8 mouse cellular contexts compared by ENCODE assay signal in genomic region chr17:25874721-25875170, GRCm38 (mm10). TPM values are rescaled to one million over a fixed set of nuclear protein-coding genes. Genes with fewer than 3 reads are reported as not detected.
A peak's percentile ranks its signal among the peaks of the same experiment; 100 is the strongest.
DNase-seq lines count a peak whose midpoint lies in the region; ATAC-seq and TF ChIP-seq lines count a peak whose summit lies in the region.

Gene Mettl26, plus strand, starts transcription at chr17:25875074.

- 1% methylated on average over 25 of the region's 25 CpGs for WGBS in heart, embryonic 10.5 days
- WGBS in kidney, embryonic 14.5 days, result under 1% methylated on average over 25 of the region's 25 CpGs
- WGBS in limb, embryonic 14.5 days, result under 1% methylated on average over 25 of the region's 25 CpGs
- WGBS in midbrain, embryonic 16.5 days, result under 1% methylated on average over 25 of the region's 25 CpGs
- WGBS in spleen, adult 2 months, result under 1% methylated on average over 25 of the region's 25 CpGs

- peak within 1 kb of the TSS; percentile 92 for H3K27ac ChIP-seq in heart, embryonic 10.5 days
- H3K27ac ChIP-seq in kidney, embryonic 14.5 days (ENCODE audit: low read depth, low read length), result peak within 1 kb of the TSS; percentile 93
- H3K27ac ChIP-seq in limb, embryonic 14.5 days (replicated peaks; ENCODE audit: low read depth, low read length), result peak within 1 kb of the TSS; percentile 76
- peak within 1 kb of the TSS; percentile 93 for H3K27ac ChIP-seq in midbrain, embryonic 16.5 days (ENCODE audit: low read length)
- H3K27ac ChIP-seq in spleen, adult 2 months (ENCODE audit: insufficient read depth, low read length), result peak within 1 kb of the TSS; percentile 86

- DNase-seq in CD4-positive helper T cell, adult 2 months (ENCODE audit: low read depth, low spot score), result peak; percentile 91
- peak; percentile 97 for DNase-seq in brain, embryonic 14.5 days (ENCODE audit: low read depth)
- DNase-seq in heart, embryonic 10.5 days (ENCODE audit: low spot score), result peak; percentile 91
- peak; percentile 97 for DNase-seq in limb, embryonic 14.5 days (ENCODE audit: low spot score)
- DNase-seq in spleen, adult 2 months (ENCODE audit: low read depth in 1 of 2, low spot score in 2 of 2), result peak; percentile 80 to 91

- peak within 1 kb of the TSS; percentile 75 for H3K9ac ChIP-seq in kidney, embryonic 14.5 days (ENCODE audit: low read depth, low read length)
- H3K9ac ChIP-seq in limb, embryonic 14.5 days (ENCODE audit: low read depth, low read length, severe bottlenecking), result peak within 1 kb of the TSS; percentile 63
- peak within 1 kb of the TSS; percentile 85 for H3K9ac ChIP-seq in midbrain, embryonic 16.5 days (ENCODE audit: low read depth, low read length)

- H3K4me1 ChIP-seq in heart, embryonic 10.5 days, result peaks cover 40% of the 10 kb centered on the region
- peaks cover 16% of the 10 kb centered on the region; the same call in 1 of the 2 replicates for H3K4me1 ChIP-seq in kidney, embryonic 14.5 days (ENCODE audit: control insufficient read depth, insufficient read depth, low read length)
- peaks cover 10% of the 10 kb centered on the region for H3K4me1 ChIP-seq in limb, embryonic 14.5 days (ENCODE audit: control insufficient read depth, insufficient read depth, low read length)
- H3K4me1 ChIP-seq in midbrain, embryonic 16.5 days (ENCODE audit: control insufficient read depth, insufficient read depth, low read length), result peaks cover 17% of the 10 kb centered on the region
- H3K4me1 ChIP-seq in spleen, adult 2 months (ENCODE audit: control insufficient read depth, insufficient read depth, insufficient read length), result no peaks in the 10 kb centered on the region; the same call in 1 of the 2 replicates

- peak within 1 kb of the TSS; percentile 73 for H3K4me2 ChIP-seq in kidney, embryonic 14.5 days (replicated peaks; ENCODE audit: low read depth, low read length)
- H3K4me2 ChIP-seq in limb, embryonic 14.5 days (replicated peaks; ENCODE audit: low read depth, low read length, severe bottlenecking), result peak within 1 kb of the TSS; percentile 88
- H3K4me2 ChIP-seq in midbrain, embryonic 16.5 days (ENCODE audit: low read length), result peak within 1 kb of the TSS; percentile 77

- H3K27me3 ChIP-seq in heart, embryonic 10.5 days (ENCODE audit: insufficient read depth, poor library complexity, severe bottlenecking), result no peaks in the 10 kb centered on the region
- H3K27me3 ChIP-seq in kidney, embryonic 14.5 days (ENCODE audit: control insufficient read depth, insufficient read depth, low read length), result no peaks in the 10 kb centered on the region
- H3K27me3 ChIP-seq in limb, embryonic 14.5 days (ENCODE audit: control insufficient read depth, insufficient read depth, low read length), result no peaks in the 10 kb centered on the region
- H3K27me3 ChIP-seq in midbrain, embryonic 16.5 days (ENCODE audit: control insufficient read depth, insufficient read depth, low read depth, low read length), result no peaks in the 10 kb centered on the region
- no peaks in the 10 kb centered on the region for H3K27me3 ChIP-seq in spleen, adult 2 months (ENCODE audit: control insufficient read depth, insufficient read depth, low read length)

- no peaks in the 10 kb centered on the region for H3K9me3 ChIP-seq in heart, embryonic 10.5 days
- H3K9me3 ChIP-seq in kidney, embryonic 14.5 days (ENCODE audit: control insufficient read depth, low read length), result no peaks in the 10 kb centered on the region
- no peaks in the 10 kb centered on the region for H3K9me3 ChIP-seq in limb, embryonic 14.5 days (ENCODE audit: control insufficient read depth, low read length)
- H3K9me3 ChIP-seq in midbrain, embryonic 16.5 days (replicated peaks; ENCODE audit: control insufficient read depth, low read length, poor library complexity, severe bottlenecking), result no peaks in the 10 kb centered on the region

- TF ChIP-seq CTCF in brain, embryonic 14.5 days (IDR thresholded peaks at IDR 0.05; ENCODE audit: borderline replicate concordance, extremely low read depth, insufficient read depth, insufficient read length), result no peak; the same call in 1 of the 2 replicates
- TF ChIP-seq CTCF in spleen, adult 2 months (IDR thresholded peaks at IDR 0.05; ENCODE audit: extremely low read depth, insufficient read depth, insufficient read length, insufficient replicate concordance), result no peak

- peak; percentile 71 for ATAC-seq in erythroblast, adult 5-6 weeks (replicated peaks; ENCODE audit: low FRiP score, poor library complexity, severe bottlenecking)
- ATAC-seq in kidney, embryonic 14.5 days (ENCODE audit: low FRiP score, low TSS enrichment), result peak; percentile 72
- ATAC-seq in limb, embryonic 14.5 days (ENCODE audit: low FRiP score, low read depth), result peak; percentile 82
- ATAC-seq in midbrain, embryonic 16.5 days, result peak; percentile 69

- peaks cover 21% of the 10 kb centered on the region for H3K36me3 ChIP-seq in heart, embryonic 10.5 days
- H3K36me3 ChIP-seq in kidney, embryonic 14.5 days (ENCODE audit: control insufficient read depth, insufficient read depth, low read length), result peaks cover 17% of the 10 kb centered on the region
- peaks cover 20% of the 10 kb centered on the region for H3K36me3 ChIP-seq in limb, embryonic 14.5 days (ENCODE audit: control insufficient read depth, insufficient read depth, low read length)
- H3K36me3 ChIP-seq in midbrain, embryonic 16.5 days (ENCODE audit: control insufficient read depth, insufficient read depth, low read length), result peaks cover 11% of the 10 kb centered on the region
- peaks cover 4% of the 10 kb centered on the region; the same call in 1 of the 2 replicates for H3K36me3 ChIP-seq in spleen, adult 2 months (ENCODE audit: control insufficient read depth, insufficient read depth, low read length)

- TF ChIP-seq POLR2A in brain, embryonic 14.5 days (IDR thresholded peaks at IDR 0.05; ENCODE audit: borderline replicate concordance, extremely low read depth, insufficient read depth, insufficient read length, poor library complexity, severe bottlenecking), result no peak
- no peak for TF ChIP-seq POLR2A in limb, embryonic 14.5 days (IDR thresholded peaks at IDR 0.05; ENCODE audit: borderline replicate concordance, extremely low read depth, insufficient read depth, insufficient read length)
- TF ChIP-seq POLR2A in spleen, adult 2 months (IDR thresholded peaks at IDR 0.05; ENCODE audit: low read depth, low read length), result no peak

- H3K4me3 ChIP-seq in heart, embryonic 10.5 days, result peak within 1 kb of the TSS; percentile 81
- H3K4me3 ChIP-seq in kidney, embryonic 14.5 days (ENCODE audit: low read length), result peak within 1 kb of the TSS; percentile 69
- H3K4me3 ChIP-seq in limb, embryonic 14.5 days (replicated peaks; ENCODE audit: low read length), result peak within 1 kb of the TSS; percentile 77
- peak within 1 kb of the TSS; percentile 62 for H3K4me3 ChIP-seq in midbrain, embryonic 16.5 days (ENCODE audit: low read depth, low read length)
- H3K4me3 ChIP-seq in spleen, adult 2 months (ENCODE audit: extremely low read depth, insufficient read depth, insufficient read length), result peak within 1 kb of the TSS; percentile 93

RNA-seq across cellular contexts. Expression of gene Mettl26, which starts in this region (rescaled TPM):
- polyA plus RNA-seq in brain, embryonic 14.5 days (2012; rRNA removed), result 71.4 and 89.5 TPM in 2 replicates
- 7.3 and 9.4 TPM in 2 replicates for total RNA-seq in erythroblast, adult 5-6 weeks (2015; ENCODE audit: low replicate concordance)
- 3.7 and 5.3 TPM in 2 replicates for total RNA-seq in erythroblast, adult 5-6 weeks (2017; ENCODE audit: low replicate concordance)
- 46.7 and 55.4 TPM in 2 replicates for polyA plus RNA-seq in heart, embryonic 10.5 days (2016; fragmentation: Nextera tagmentation; extraction: Ambion mirVana)
- 83.9 and 85.3 TPM in 2 replicates for polyA plus RNA-seq in kidney, embryonic 14.5 days (2014; fragmentation: Nextera tagmentation; extraction: Ambion mirVana)
- 61.7 and 62.9 TPM in 2 replicates for polyA plus RNA-seq in limb, embryonic 14.5 days (2012; rRNA removed)
- 51.4 and 52.0 TPM in 2 replicates for polyA plus RNA-seq in limb, embryonic 14.5 days (2014; fragmentation: Nextera tagmentation; extraction: Ambion mirVana)
- polyA plus RNA-seq in midbrain, embryonic 16.5 days (2015; fragmentation: Nextera tagmentation; extraction: Ambion mirVana), result 62.2 and 63.5 TPM in 2 replicates
- polyA plus RNA-seq in spleen, adult 2 months (2012; rRNA removed), result 53.6 and 81.2 TPM in 2 replicates

Comparison
In these comparisons a context has a peak if more than half of its experiments do, and no peak if none do; other contexts are left out.
1. Peak in every context shown above with its lines: DNase-seq, ATAC-seq, H3K4me3 ChIP-seq and H3K27ac ChIP-seq.